Mouse (Mus musculus) brain, embryonic 18.5 days (tissue): ENCODE results near the gene Carmil3.

Experiments
- DNase-seq: peaks from one replicate; pipeline ENCODE4 v3.0.0-alpha.2; 2012; ENCODE audit warnings: low read depth, low spot score

Carmil3 gene

GRCm38 (mm10) chr14:55540787-55541321 lies 50.4 kb downstream of the Carmil3 start:
- DNase-seq = no peak

GRCm38 (mm10) chr14:55542268-55542667 lies 51.8 kb downstream of the Carmil3 start:
- DNase-seq = no peak

GRCm38 (mm10) chr14:55544334-55544733 lies 53.9 kb downstream of the Carmil3 start:
- DNase-seq = no peak

GRCm38 (mm10) chr14:55550191-55550590 lies 59.7 kb downstream of the Carmil3 start:
- no peak for DNase-seq

- no peak for DNase-seq
Measured at GRCm38 (mm10) chr14:55551347-55551746, 60.9 kb downstream of the Carmil3 start.

GRCm38 (mm10) chr14:55551794-55552193 lies 61.3 kb downstream of the Carmil3 start:
- no peak for DNase-seq

- no peak for DNase-seq
Measured at GRCm38 (mm10) chr14:55554635-55555034, 64.2 kb downstream of the Carmil3 start.

GRCm38 (mm10) chr14:55555788-55556187 lies 65.3 kb downstream of the Carmil3 start:
- no peak for DNase-seq

GRCm38 (mm10) chr14:55557003-55557402 lies 66.6 kb downstream of the Carmil3 start:
- no peak for DNase-seq

- DNase-seq = no peak
Measured at GRCm38 (mm10) chr14:55557587-55557986, 67.1 kb downstream of the Carmil3 start.
